Mouse (Mus musculus) embryo, embryonic 11 days (tissue): ENCODE measurements at regions not wholly inside any gene's neighbourhood (a gene's known extent, or its start where the extent isn't known, plus 50 kb on each side); places are given as distances from the start of the nearest gene placed in this dataset.
A peak's percentile ranks its signal among the peaks of the same experiment; 100 is the strongest.
"Not testable (repeated sequence)": the region's sequence is repeated elsewhere in the genome, so short reads cannot be mapped to it uniquely, and the experiment has no call there.

Experiments
- DNase-seq: peaks from one replicate; pipeline ENCODE4 v3.0.0-alpha.2; 2015

GRCm38 (mm10) chr6:95058017-95058416, 59.0 kb upstream of the Kbtbd8 start:
- peak; percentile 72 for DNase-seq

GRCm38 (mm10) chr6:95056222-95056621, 60.8 kb upstream of the Kbtbd8 start:
- DNase-seq: no peak

GRCm38 (mm10) chr6:95053717-95054382, 63.2 kb upstream of the Kbtbd8 start:
- no peak for DNase-seq

GRCm38 (mm10) chr6:95041351-95041750, 75.7 kb upstream of the Kbtbd8 start:
- not testable (repeated sequence) for DNase-seq

GRCm38 (mm10) chr6:95024239-95024638, 92.8 kb upstream of the Kbtbd8 start:
- DNase-seq: peak; percentile 62

GRCm38 (mm10) chr6:95021724-95022123, 95.3 kb upstream of the Kbtbd8 start:
- peak; percentile 40 for DNase-seq

GRCm38 (mm10) chr6:95017911-95018310, 99.1 kb upstream of the Kbtbd8 start:
- peak; percentile 41 for DNase-seq

GRCm38 (mm10) chr6:95017484-95017883, 99.6 kb upstream of the Kbtbd8 start:
- peak; percentile 49 for DNase-seq

- DNase-seq: peak; percentile 9
Observed at GRCm38 (mm10) chr6:95013096-95013495, 103.9 kb upstream of the Kbtbd8 start.

GRCm38 (mm10) chr6:95006485-95006884, 110.6 kb upstream of the Kbtbd8 start:
- DNase-seq: no peak

GRCm38 (mm10) chr6:95003716-95004115, 113.3 kb upstream of the Kbtbd8 start:
- no peak for DNase-seq

GRCm38 (mm10) chr6:94999562-94999961, 117.5 kb upstream of the Kbtbd8 start:
- DNase-seq: no peak

- DNase-seq: no peak
Observed at GRCm38 (mm10) chr6:94999002-94999401, 118.0 kb upstream of the Kbtbd8 start.

- DNase-seq: no peak
Observed at GRCm38 (mm10) chr6:94998371-94998770, 118.7 kb upstream of the Kbtbd8 start.

GRCm38 (mm10) chr6:94994376-94994775, 122.7 kb upstream of the Kbtbd8 start:
- DNase-seq: no peak

GRCm38 (mm10) chr6:94987427-94987826, 129.6 kb upstream of the Kbtbd8 start:
- DNase-seq: no peak

GRCm38 (mm10) chr6:94986346-94986745, 130.7 kb upstream of the Kbtbd8 start:
- DNase-seq: peak; percentile 89

GRCm38 (mm10) chr6:94984411-94984895, 132.6 kb upstream of the Kbtbd8 start:
- DNase-seq: no peak

- no peak for DNase-seq
Observed at GRCm38 (mm10) chr6:94968683-94969082, 148.4 kb upstream of the Kbtbd8 start.

GRCm38 (mm10) chr6:94966962-94967361, 150.1 kb upstream of the Kbtbd8 start:
- DNase-seq: peak; percentile 87

- DNase-seq: no peak
Observed at GRCm38 (mm10) chr6:94963204-94963603, 153.8 kb upstream of the Kbtbd8 start.

- DNase-seq: peak; percentile 35
Observed at GRCm38 (mm10) chr6:94962411-94963087, 154.5 kb upstream of the Kbtbd8 start.

GRCm38 (mm10) chr6:94961821-94962220, 155.2 kb upstream of the Kbtbd8 start:
- DNase-seq: no peak

- DNase-seq: no peak
Observed at GRCm38 (mm10) chr6:94957990-94958389, 159.1 kb upstream of the Kbtbd8 start.
